Mouse (Mus musculus) adrenal gland, postnatal 25 days (tissue): ENCODE data around the gene Islr. TPM values are rescaled to one million over a fixed set of nuclear protein-coding genes. Genes with fewer than 3 reads are reported as not detected.

ENCODE experiments used
- DNase-seq: peaks from one replicate; pipeline ENCODE4 v3.0.0; 2021; ENCODE audit warnings: mixed read lengths
- total RNA-seq: library from RNA; stranded (reverse); gene quantifications from 2 replicates; pipeline ENCODE4 v1.2.3, GENCODE M21; 2021

Gene Islr
- total RNA-seq, 1 experiment from 2014 or later: 13.3 TPM

DNA sequence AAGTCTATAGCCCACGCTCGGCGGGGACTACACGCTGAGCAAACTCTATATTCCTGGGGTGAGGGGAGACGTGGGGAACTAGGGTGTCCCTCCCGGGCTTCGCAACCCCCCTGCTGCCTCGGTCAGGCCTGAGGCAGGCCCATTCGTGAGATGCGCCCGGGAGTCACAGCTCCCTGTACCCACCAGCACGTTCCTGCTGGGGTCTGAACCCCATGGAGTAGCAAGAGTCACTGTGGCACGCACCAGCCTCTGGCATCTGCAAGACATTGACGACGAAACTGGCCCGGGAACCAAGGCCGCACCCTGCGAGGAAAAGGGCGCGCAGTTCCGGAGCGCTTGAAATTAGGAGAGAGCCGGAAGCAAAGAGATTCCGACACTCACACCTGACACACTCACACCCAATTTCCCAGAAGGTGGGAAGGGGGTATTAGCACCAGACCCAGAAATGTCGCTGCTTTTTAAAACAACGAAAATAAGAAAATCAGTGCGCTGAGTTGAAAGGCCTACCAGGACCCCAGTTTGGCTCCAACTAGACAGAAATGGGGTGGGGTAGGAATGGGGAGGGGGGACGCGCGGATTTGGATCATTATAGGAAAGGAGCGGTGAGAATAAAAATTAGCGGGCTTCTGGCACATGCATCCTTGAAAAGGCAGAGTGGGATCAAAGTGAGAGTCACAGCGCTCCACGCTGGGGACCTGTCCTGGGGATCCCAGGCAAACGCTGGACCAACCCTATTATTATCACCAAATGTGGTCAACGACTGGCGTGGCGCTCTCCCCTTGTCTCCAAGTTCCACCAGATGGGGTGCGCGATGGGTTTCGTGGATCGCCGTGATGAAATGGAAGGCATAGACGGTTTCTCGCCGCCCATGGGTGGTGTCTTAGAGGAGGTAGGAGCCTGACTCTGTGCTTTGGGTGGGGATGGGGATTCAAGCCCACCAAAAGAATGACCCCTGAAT is 7.2 kb downstream of the Islr start:
- DNase-seq: peak; percentile 26

DNA sequence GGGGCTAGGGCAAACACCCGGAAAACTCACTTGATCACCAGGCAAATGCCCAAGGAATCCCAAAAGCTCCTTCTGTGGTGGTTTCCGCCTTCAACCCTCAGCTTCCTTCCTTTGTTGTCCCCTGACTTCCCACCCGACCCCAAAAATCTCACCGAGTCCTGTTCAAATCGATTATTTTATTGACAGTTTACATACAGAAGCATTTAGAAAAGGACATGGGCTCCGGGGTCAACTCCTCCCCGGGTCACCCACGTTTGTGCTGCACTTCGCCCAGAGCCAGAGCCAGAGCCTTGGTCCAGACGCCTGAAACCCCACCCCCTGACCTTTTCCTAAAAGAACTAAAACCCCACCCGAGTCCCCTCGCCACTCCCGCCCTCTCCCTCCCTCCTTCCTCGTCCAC is 8.0 kb downstream of the Islr start:
- DNase-seq: no peak

DNA sequence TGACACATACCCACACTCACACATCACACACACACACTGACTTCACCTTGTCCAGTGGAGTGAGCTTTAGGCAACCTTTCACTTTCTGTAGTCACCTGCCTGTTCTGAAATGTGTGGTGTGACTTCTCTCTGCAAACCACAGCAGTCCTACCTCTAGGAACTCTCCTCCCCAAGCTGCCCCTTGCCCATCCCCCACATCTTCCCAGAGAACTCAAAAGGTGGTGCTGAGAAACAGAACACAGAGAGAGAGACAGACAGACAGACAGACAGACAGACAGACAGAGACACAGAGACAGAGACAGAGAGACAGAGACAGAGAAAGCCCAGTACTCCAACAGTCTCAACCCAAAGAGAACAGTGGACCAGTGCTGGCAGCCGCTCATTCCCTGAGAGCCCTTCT is 8.4 kb downstream of the Islr start:
- DNase-seq: no peak

DNA sequence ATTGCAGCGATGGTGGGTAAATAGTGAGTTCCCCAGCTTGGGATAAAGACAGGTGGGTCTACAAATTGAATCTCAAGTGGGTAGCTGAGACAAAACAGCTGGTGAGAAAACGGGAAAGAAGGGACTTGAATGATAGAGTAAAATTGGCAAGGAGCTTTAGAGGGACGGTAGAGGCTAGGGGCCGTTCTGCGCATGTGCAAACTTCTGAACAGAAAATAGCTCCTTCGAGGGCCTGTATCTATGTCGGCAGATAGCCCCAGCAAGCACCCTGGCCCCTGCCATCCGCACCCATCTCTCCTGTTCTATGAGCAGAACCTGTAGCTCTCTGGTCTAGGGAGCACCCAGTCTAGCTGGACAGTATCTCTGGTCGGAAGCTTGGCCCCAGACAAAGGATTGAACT is 9.9 kb downstream of the Islr start:
- no peak for DNase-seq

DNA sequence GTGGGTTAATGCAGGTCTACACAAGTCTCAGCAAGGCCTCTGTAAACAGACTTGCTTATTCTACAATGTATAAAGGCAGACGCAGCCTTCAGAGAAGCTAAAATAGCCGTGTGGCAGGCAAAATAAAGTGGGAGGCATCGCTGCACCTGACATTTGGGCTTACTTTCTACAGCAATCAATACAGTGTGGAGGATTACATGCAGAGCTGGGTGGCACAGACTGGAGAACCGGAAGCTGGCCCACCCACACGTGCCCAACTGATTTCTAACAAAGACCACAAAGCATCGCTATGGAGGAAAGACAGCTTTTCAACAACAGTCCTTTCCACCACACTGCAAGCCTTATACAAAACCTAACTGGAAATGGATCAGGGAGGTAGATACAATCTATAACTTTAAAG is 19.6 kb downstream of the Islr start:
- DNase-seq: no peak

DNA sequence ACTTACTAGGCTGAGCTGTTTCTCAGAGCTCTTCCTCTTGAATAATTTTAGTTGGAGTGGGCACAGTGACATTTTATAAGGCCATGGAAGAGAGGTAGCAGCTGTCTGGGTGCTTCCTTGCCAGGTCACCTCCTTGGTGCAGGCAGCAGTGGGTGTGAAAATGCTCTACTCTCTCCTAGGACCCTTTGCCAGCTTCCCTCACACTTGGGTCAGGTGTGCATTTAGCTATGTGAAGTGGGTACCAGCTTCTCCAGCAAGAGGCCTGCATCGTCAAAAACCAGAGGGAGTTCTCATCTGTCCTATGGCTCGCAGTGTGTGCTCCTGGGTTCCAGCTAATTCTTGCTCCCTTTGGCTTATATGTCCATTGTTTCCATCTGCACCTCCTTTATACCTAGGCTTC is 24.7 kb downstream of the Islr start:
- no peak for DNase-seq

DNA sequence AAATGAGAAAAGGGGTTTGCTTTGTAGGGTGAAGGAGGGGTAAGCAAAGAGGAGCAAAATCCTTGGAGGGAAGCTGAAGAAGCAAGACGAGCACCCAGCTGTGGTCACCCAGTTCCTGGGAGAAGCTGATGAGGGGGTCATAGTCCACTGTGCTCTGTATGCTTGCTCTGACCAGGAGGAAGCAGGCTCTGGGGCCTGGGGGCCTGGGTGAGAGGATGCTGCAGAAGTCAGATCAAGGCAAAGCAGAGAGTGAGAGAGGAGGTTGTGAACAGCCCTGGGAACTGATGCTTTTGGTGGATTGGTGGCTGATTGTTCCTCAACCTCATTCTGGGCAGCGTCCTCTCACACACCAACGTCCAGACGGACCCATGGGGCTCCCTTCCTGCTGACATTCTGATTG is 26.9 kb downstream of the Islr start:
- DNase-seq: no peak

DNA sequence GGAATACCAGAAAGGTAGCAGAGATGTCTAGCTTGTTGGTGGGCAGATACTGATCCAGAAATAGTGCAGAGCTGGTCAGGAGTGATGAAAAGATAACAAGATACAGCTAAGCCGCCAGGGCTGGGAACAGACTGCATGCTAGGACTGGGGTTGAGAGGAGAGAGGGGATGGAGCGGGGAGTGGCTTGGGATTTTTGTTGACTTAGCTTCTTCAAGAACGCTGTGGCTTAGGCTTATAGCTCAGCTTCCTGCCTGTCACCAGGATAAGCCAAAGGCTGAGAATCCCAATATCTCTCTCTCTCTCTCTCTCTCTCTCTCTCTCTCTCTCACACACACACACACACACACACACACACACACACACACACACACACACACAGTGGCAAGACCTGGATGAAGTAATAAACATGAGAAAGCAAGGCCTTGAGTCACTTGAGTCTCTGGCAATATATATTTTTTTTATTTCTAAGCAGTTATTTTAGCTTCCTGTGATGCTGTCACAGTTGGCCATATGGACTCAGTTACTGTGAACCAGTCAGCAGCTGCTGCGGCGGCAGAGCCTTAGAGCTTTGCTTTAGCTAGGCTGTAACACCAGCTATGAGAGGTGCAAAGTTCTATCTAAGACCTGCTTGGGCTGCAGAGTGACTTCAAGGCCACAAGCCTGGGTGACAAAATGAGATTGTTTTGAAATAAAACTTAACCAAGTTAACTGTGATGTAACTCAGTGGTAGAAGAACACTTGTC is 28.2 kb downstream of the Islr start:
- DNase-seq: no peak

DNA sequence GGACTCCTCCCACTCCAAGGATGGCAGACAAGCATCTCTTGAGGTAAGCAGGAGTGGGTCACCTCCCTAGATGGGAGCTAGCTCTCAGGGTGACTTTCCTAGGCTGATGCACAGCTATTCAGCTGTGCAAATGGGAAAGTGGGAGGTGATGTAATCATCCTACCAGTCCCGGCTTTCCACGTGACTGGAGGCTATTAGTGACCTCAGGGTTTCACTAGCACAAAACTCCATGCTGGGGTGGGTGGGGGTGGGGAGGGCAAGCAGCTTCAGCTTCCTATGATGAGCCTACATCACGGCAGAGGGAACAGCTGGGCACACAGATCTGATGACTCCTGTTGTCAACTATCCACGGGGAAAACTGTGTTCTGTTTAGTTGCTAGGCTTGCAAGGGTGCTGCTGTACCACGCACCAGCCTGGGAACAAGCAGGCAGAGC is 29.3 kb downstream of the Islr start:
- no peak for DNase-seq

DNA sequence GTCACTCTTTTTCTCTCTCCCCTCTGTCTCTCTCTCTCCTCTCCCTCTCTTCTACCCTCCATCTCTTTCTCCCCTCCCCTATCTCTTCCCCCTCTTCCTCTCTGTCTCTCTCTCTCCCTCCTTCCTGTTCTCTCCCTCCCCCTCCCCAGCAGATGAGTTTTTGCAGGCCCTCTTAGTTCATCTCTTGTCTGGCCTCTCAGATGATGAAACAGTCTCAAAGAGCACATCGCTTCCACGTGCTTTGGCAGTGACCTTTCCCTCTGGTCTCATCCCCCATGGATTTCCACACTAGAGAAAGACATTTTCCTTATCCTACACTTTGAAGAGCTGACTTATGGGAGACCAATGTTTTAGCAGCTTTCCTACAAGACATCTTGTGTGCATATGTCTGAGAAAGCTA is 31.2 kb downstream of the Islr start:
- DNase-seq: no peak

DNA sequence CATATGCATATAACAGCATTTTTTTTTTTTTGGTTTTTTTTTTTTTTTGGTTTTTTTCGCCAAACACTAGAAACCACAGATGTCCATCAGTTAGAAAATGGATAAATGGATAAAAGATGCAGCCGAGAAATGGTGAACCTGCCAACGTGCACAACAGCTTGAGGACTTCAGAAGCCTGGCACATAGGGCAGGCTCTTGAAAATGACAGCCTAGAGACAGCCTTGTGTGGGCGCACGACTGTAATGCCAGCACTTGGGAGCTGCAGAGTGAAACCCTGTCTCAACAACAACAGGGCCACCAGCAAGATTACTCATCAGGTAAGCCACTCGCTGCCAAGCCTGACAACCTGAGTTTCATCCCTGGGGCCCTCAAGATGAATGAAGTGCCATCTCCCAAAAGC is 34.7 kb downstream of the Islr start:
- no peak for DNase-seq

DNA sequence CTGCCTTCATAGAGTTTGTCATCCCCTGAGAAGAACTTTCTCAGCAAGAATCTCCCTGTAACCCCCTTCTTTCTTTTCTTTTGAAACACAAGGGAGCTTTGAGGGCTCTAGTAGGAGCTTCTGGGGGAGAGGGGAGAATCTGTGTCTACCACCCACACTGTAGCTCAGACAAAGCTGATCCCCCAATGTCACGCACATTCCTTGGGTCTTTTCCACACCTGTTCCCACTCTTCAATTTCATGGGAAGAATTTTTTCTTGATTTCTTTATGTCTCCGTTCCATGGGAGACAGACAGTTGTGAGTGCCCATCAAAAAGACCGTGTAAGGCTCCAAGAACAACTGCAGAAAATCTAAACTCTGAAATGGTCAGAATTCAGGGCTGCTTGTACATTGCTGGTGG is 35.2 kb downstream of the Islr start:
- no peak for DNase-seq

DNA sequence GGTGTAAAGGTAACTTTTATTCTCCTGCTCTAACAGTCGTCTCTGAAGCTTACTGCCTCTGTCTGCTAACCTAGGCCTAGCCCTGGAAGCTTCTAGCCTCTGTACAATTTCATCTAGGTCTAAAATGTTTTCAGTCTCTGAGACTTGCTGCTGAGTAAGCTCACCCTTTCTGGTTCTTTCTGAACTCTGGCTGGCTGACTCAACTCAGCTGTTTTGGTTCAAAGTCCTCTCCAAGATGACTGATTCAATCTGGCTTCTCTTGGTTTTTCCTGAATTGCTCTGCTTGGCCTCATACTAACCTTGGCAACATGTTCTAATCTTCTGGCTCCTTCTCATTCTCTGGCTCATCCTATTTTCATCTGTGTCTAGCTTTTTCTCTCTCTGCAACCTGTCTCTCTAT is 38.3 kb downstream of the Islr start:
- no peak for DNase-seq

DNA sequence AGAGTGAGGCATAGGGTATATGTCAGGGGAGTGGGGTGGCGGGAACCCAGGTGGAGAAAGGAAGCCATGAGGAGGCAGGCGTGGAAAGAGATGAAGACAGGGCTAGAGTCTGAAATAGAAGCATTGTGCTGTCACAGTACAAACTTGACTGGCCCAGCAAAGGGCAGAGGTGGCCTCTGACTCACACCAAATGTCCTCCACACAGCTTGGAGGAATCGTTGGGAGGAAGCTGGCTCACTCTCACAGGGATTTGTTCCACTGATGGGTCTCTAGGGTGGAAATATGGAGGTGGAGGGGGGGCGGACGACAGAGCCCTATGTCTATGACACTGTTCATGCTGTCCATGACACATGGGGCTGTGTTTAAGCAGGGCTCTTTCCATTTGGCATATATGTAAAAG is 41.0 kb downstream of the Islr start:
- peak; percentile 42 for DNase-seq

DNA sequence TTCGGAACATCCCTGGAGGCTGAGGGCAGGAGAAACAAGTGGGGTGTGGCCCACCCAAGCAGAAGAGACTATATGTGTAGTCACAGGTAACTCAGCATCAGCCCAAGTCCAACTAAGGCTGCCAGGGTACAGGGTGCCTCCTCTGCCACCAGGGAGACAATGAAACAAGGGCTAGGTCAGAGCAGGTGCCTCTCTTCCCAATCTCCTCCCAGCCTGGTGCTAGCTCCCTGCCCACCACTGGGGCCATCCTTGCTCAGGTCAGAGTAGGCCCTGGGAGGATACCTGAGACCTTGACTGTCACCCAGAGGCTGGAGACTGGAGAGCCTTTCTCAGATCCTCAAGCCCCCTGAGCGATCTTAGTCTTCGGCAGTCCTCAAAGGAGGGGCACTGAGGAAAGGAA is 41.9 kb downstream of the Islr start:
- no peak for DNase-seq

DNA sequence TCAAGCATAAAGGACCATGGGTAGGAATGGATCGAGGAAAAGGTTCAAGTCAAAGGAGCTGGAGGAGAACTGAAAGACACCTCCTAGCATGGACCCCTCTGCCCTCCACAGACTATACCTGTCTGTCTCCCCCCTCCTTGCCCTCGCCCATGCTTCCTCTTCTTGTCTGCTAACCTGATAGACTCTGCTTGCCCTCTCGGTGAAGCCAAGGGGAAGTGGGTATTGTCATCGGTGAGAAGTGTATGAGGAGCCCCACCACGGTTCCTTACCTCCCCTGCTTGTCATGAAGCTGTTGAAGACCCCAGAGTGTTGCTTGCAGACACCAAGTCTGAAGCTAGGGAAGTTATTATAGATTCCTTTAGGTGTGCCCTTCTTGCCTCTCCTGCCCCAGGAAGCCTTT is 43.8 kb downstream of the Islr start:
- no peak for DNase-seq

DNA sequence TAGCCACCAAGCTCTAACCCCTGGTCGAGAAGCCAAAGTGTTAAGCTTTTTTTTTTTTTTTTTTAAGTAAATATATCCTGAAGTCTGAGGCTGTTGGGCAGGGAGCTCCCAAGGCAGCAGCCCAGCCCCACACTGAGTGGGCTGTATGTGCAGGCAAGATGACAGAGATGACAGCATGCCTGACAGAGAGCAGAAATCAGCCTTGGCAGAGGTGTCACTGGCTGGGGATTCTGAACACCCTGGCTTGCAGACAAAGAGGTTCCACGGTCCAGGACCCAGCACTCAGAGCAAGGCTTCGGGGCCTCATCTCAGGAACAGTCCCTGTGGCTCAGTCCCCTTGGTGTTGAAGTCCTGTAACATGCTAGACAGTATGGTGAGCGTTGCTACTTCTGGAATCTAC is 44.3 kb downstream of the Islr start:
- no peak for DNase-seq

DNA sequence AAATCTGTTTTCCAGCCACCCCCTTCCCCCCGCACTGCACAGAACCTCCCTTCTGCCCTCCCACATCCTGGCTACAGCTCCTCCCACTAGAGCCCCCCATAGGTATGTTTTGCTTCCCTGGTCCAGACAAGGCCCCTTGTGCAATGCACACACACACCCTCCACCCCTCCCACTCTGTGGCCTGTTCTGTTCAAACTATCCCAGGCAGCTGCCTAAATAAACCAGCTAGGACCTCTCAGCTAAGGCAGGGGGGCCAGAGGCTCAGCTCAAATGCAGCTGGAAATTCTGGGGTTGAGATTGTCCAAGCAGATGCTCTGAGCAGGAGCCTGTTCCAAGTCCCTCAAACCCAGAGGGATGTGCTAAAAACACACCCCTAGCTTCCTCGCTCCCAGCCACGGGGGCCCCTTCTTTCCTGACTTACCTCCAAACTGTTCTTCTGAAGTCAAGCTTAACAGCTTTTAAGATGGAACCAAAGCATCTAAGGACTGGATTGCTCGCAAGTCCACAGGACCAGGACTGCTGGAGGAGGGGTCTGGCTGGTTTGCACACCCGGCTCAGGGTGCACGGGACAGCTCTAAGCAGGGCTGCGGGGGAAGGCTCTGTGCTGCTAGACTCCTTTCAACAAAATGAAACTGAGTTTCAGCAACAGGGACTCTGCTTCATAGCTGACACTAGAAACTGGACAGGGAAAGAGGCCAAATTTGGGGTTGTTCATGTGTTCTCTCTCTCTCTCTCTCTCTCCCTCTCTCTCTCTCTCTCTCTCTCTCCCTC is 45.4 kb downstream of the Islr start:
- DNase-seq: no peak

DNA sequence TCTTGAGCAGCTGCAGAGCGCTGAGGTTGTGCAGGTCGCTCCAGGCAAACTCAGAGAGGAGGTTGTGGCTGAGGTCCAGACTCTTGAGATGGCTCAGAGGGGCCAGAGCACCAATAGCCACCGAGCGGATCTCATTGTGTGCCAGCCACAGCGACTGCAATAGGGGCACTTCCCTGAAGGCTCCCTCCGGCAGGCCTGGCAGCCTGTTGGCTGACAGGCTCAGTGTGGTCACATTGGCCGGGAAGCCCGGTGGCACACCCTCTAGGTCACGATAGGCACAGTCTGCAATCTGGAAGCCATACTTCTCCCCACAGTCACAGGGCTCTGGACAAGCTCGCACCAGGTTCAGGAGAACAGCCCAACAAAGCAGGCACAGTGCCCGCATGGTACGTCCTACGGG is 46.3 kb downstream of the Islr start:
- no peak for DNase-seq

DNA sequence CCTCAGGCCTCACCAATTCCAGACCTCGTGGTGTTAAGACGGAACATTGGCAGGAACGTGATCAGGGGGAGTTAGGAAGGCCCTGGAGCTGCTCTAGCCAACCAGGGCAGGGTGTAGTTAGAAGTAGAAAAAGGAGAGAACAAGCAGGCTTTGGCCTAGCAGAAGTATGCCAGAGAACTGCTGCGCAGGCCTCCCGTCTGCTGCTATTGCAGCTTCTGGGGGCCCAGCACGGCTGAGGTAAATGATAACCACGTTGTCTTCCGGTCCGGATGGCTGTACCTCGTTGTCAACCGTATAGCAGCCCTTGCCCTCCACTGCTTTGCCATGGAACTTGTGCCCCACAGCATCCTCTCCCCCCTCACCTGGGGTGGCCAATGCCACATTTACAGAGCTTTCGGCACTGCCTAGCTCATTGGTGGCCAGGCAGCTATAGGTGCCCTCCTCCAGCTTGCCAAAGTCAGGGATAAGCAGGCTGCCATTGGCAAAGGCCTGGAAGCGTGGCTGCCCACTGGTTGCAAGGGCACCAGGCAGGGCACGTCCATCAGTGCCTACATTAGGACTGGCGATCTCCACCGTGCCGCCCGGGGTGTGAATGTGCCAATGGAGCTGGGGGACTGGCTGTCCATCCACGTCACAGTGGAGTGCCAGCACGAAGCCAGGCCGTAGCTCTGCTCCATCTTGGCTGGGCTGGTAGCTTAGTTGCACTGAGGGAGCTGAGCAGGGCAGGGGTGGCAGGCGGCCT is 47.1 kb downstream of the Islr start:
- DNase-seq: no peak

DNA sequence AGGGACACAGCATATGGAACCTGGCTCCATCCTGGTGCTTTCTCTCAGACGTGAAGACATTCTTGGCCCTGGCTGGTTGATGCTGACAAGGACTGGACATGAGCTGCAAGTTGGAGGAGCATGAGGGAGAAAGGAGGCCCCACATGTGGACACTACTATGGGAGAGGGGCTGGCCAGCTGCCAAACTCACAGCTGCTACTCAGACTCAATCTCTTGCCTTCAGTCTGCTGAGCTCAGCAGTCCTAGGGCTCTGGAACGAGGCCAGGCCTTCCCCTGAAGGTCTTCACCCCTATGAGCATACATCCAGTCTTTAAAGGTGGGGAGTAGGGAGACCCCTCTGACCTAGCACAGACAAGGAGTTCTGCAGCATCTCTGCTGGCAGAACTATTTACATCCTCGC is 48.7 kb downstream of the Islr start:
- DNase-seq: peak; percentile 39

DNA sequence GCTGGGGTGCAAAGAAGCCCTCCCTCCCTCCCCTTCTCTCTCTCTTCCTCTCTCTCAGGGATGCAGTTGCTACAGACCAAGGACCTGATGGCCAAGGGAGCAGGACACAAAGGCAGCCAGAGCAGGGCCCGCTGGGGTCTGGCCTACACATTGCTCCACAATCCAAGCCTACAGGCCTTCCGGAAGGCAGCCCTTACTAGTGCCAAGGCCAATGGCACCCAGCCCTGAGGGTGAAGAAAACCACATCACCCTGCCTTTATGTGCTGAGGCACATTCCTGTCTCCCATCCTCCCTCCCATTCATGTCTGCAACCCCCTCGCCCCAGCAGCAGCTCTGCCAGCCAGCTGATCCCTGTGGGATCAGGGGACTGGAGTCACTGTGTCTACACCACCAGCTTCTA is 51.0 kb downstream of the Islr start:
- DNase-seq: no peak
